Mouse (Mus musculus): ENCODE results near the gene Folr2. TPM values are rescaled to one million over a fixed set of nuclear protein-coding genes. Genes with fewer than 3 reads are reported as not detected.

Folr2 gene
- polyA plus RNA-seq, 1 experiment from 2014 or later: 3.5 TPM

- Histone ChIP-seq H3K9ac (no peak overlapping the region), H3K27ac (no peak overlapping the region), H3K4me1 (replicated peaks) (no peaks in the 10 kb centered on the region), H3K4me2 (no peak overlapping the region), H3K9me3 (no peaks in the 10 kb centered on the region), H3K4me3 (no peak overlapping the region), H3K27me3 (no peaks in the 10 kb centered on the region), H3K36me3 (no peaks in the 10 kb centered on the region)
- ATAC-seq (ENCODE audit: low FRiP score): no peak
- 92% methylated on average over 9 of the region's 9 CpGs for WGBS
Measured at GRCm38 (mm10) chr7:101858362-101858761, 1.4 kb upstream of the Folr2 start.

GRCm38 (mm10) chr7:101853816-101854215 is 3.2 kb downstream of the Folr2 start:
- 82% methylated on average over 2 of the region's 2 CpGs for WGBS
- Histone ChIP-seq H3K4me2 (no peak overlapping the region), H3K9ac (no peak overlapping the region), H3K4me1 (replicated peaks) (no peaks in the 10 kb centered on the region), H3K36me3 (no peaks in the 10 kb centered on the region), H3K27me3 (no peaks in the 10 kb centered on the region), H3K27ac (no peak overlapping the region), H3K9me3 (no peaks in the 10 kb centered on the region), H3K4me3 (no peak overlapping the region)
- no peak for ATAC-seq (ENCODE audit: low FRiP score)

GRCm38 (mm10) chr7:101852846-101853245 is 4.1 kb downstream of the Folr2 start:
- no peaks in the 10 kb centered on the region for H3K9me3 ChIP-seq
- WGBS: 93% methylated on average over 6 of the region's 6 CpGs
- ATAC-seq (ENCODE audit: low FRiP score): no peak
- no peak overlapping the region for H3K4me3 ChIP-seq
- no peak overlapping the region for H3K9ac ChIP-seq
- H3K27ac ChIP-seq: no peak overlapping the region
- H3K27me3 ChIP-seq: no peaks in the 10 kb centered on the region
- H3K36me3 ChIP-seq: no peaks in the 10 kb centered on the region
- no peaks in the 10 kb centered on the region for H3K4me1 ChIP-seq (replicated peaks)
- H3K4me2 ChIP-seq: no peak overlapping the region

- Histone ChIP-seq H3K9ac (no peak overlapping the region), H3K27me3 (no peaks in the 10 kb centered on the region), H3K36me3 (no peaks in the 10 kb centered on the region), H3K9me3 (no peaks in the 10 kb centered on the region), H3K4me1 (replicated peaks) (no peaks in the 10 kb centered on the region), H3K4me2 (no peak overlapping the region), H3K27ac (no peak overlapping the region), H3K4me3 (no peak overlapping the region)
- 85% methylated on average over 6 of the region's 6 CpGs for WGBS
- no peak for ATAC-seq (ENCODE audit: low FRiP score)
Measured at GRCm38 (mm10) chr7:101851689-101852088, 5.3 kb downstream of the Folr2 start.

- Histone ChIP-seq H3K27ac (no peak overlapping the region), H3K4me3 (no peak overlapping the region), H3K4me2 (no peak overlapping the region), H3K9me3 (no peaks in the 10 kb centered on the region), H3K36me3 (no peaks in the 10 kb centered on the region), H3K27me3 (no peaks in the 10 kb centered on the region), H3K9ac (no peak overlapping the region), H3K4me1 (replicated peaks) (no peaks in the 10 kb centered on the region)
- 97% methylated on average over 1 of the region's 1 CpGs for WGBS
- no peak for ATAC-seq (ENCODE audit: low FRiP score)
Measured at GRCm38 (mm10) chr7:101847934-101848333, 9.1 kb downstream of the Folr2 start.

- no peaks in the 10 kb centered on the region for H3K36me3 ChIP-seq
- WGBS: 84% methylated on average over 6 of the region's 6 CpGs
Measured at GRCm38 (mm10) chr7:101844186-101844585, 12.8 kb downstream of the Folr2 start.

GRCm38 (mm10) chr7:101837606-101838471 is 19.2 kb downstream of the Folr2 start, which contains the start of gene Inppl1:
Inppl1 (minus strand) TSS chr7:101838229.
- no peaks in the 10 kb centered on the region for H3K36me3 ChIP-seq
- H3K4me1 ChIP-seq (replicated peaks): peaks cover 47% of the 10 kb centered on the region
- H3K9ac ChIP-seq: peak within 1 kb of the TSS; percentile 85
- H3K4me3 ChIP-seq: peak within 1 kb of the TSS; percentile 64
- peak; percentile 67 for ATAC-seq (ENCODE audit: low FRiP score)
- H3K4me2 ChIP-seq: peak within 1 kb of the TSS; percentile 96
- H3K27me3 ChIP-seq: peaks cover 20% of the 10 kb centered on the region; the same call in 1 of the 2 replicates
- no peaks in the 10 kb centered on the region for H3K9me3 ChIP-seq
- H3K27ac ChIP-seq: peak within 1 kb of the TSS; percentile 89
- under 1% methylated on average over 64 of the region's 64 CpGs for WGBS

More at GRCm38 (mm10) chr7:101844186-101844585, 12.8 kb downstream of the Folr2 start:
- Histone ChIP-seq H3K27ac (no peak overlapping the region), H3K4me3 (no peak overlapping the region), H3K27me3 (no peaks in the 10 kb centered on the region), H3K9me3 (no peaks in the 10 kb centered on the region), H3K4me2 (no peak overlapping the region), H3K4me1 (replicated peaks) (no peaks in the 10 kb centered on the region), H3K9ac (no peak overlapping the region)
- no peak for ATAC-seq (ENCODE audit: low FRiP score)

- no peaks in the 10 kb centered on the region for H3K9me3 ChIP-seq
- H3K4me2 ChIP-seq: peak overlapping the region; percentile 96
- peak overlapping the region; percentile 64 for H3K4me3 ChIP-seq
- H3K27me3 ChIP-seq: peaks cover 20% of the 10 kb centered on the region; the same call in 1 of the 2 replicates
- peak; percentile 9; the same call in 1 of the 2 replicates for ATAC-seq (ENCODE audit: low FRiP score)
- H3K4me1 ChIP-seq (replicated peaks): peaks cover 47% of the 10 kb centered on the region
- peak overlapping the region; percentile 85 for H3K9ac ChIP-seq
- WGBS: under 1% methylated on average over 20 of the region's 20 CpGs
- H3K27ac ChIP-seq: peak overlapping the region; percentile 89
- peaks cover 4% of the 10 kb centered on the region; the same call in 1 of the 2 replicates for H3K36me3 ChIP-seq
Measured at GRCm38 (mm10) chr7:101837154-101837605, 19.8 kb downstream of the Folr2 start.

GRCm38 (mm10) chr7:101836271-101837153 is 20.5 kb downstream of the Folr2 start:
- Histone ChIP-seq H3K27me3 (peaks cover 20% of the 10 kb centered on the region; the same call in 1 of the 2 replicates), H3K9ac (peak overlapping the region; percentile 85), H3K27ac (peak overlapping the region; percentile 89), H3K9me3 (no peaks in the 10 kb centered on the region), H3K36me3 (peaks cover 10% of the 10 kb centered on the region), H3K4me2 (peak overlapping the region; percentile 96), H3K4me1 (replicated peaks) (peaks cover 47% of the 10 kb centered on the region), H3K4me3 (peak overlapping the region; percentile 64)
- ATAC-seq (ENCODE audit: low FRiP score): peak; percentile 52
- WGBS: 1% methylated on average over 63 of the region's 63 CpGs

GRCm38 (mm10) chr7:101835457-101836109 is 21.4 kb downstream of the Folr2 start:
- Histone ChIP-seq H3K4me1 (replicated peaks) (peaks cover 47% of the 10 kb centered on the region), H3K36me3 (peaks cover 20% of the 10 kb centered on the region), H3K4me3 (peak overlapping the region; percentile 64), H3K27ac (peak overlapping the region; percentile 89; the same call in 1 of the 2 replicates), H3K4me2 (peak overlapping the region; percentile 96), H3K9ac (peak overlapping the region; percentile 85; the same call in 1 of the 2 replicates), H3K9me3 (no peaks in the 10 kb centered on the region), H3K27me3 (peaks cover 20% of the 10 kb centered on the region; the same call in 1 of the 2 replicates)
- 45% methylated on average over 5 of the region's 5 CpGs for WGBS
- ATAC-seq (ENCODE audit: low FRiP score): no peak

- H3K4me2 ChIP-seq: peak overlapping the region; percentile 96; the same call in 1 of the 2 replicates
- ATAC-seq (ENCODE audit: low FRiP score): no peak
- no peak overlapping the region for H3K27ac ChIP-seq
- H3K9ac ChIP-seq: no peak overlapping the region
- peaks cover 47% of the 10 kb centered on the region for H3K4me1 ChIP-seq (replicated peaks)
- no peak overlapping the region for H3K4me3 ChIP-seq
- peaks cover 20% of the 10 kb centered on the region; the same call in 1 of the 2 replicates for H3K27me3 ChIP-seq
- H3K36me3 ChIP-seq: peaks cover 26% of the 10 kb centered on the region
- WGBS: 62% methylated on average over 3 of the region's 3 CpGs
- H3K9me3 ChIP-seq: no peaks in the 10 kb centered on the region
Measured at GRCm38 (mm10) chr7:101834903-101835302, 22.1 kb downstream of the Folr2 start.

All from hindbrain, embryonic 13.5 days (tissue).